ENCODE assay signal across 30 mouse cellular contexts in the genomic region with DNA sequence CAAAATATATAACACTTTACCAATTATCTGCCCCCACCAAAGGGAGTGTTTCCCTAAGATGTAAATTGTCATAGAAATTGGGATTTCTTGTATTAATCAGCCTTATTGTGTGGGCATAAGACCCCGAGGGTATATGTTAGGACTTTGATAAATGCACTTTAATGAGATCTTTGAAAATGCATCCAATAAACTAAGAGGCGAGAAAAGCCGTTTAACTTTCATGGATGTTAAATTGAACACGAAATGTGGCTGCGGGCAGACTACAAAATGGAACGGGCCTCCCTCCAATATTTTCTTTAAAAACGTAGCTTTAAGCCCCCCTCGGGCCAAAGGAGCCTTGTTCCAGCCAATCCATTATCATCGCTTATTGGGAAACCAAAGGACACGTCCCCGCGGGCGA. TPM values are rescaled to one million over a fixed set of nuclear protein-coding genes. Genes with fewer than 3 reads are reported as not detected.
DNase-seq lines count a peak whose midpoint lies in the region; ATAC-seq and TF ChIP-seq lines count a peak whose summit lies in the region.
"Had no signal": no experiment of that assay in that cellular context is flagged by ENCODE, and none has a peak within 500 bp of the region (broad histone marks: within the 10 kb centered on the region; RNA-seq: fewer than 3 reads in every experiment).

No protein-coding gene starts in this region.

- H3K9ac ChIP-seq in forebrain, embryonic 11.5 days (ENCODE audit: low read length), result no peak overlapping the region
- no peak overlapping the region for H3K9ac ChIP-seq in forebrain, embryonic 13.5 days
- H3K9ac ChIP-seq in neural tube, embryonic 13.5 days, result no peak overlapping the region
- H3K9ac ChIP-seq in midbrain, embryonic 11.5 days (ENCODE audit: low read length), result no peak overlapping the region
- H3K9ac ChIP-seq in midbrain, postnatal 0 days (replicated peaks; ENCODE audit: low read length, poor library complexity, severe bottlenecking), result no peak overlapping the region
- H3K9ac ChIP-seq: embryonic facial prominence, embryonic 12.5 days; liver, postnatal 0 days had no signal

- no peaks in the 10 kb centered on the region for H3K9me3 ChIP-seq in forebrain, embryonic 11.5 days (ENCODE audit: control insufficient read depth, low read length)
- H3K9me3 ChIP-seq in forebrain, embryonic 13.5 days (replicated peaks), result no peaks in the 10 kb centered on the region
- H3K9me3 ChIP-seq in neural tube, embryonic 13.5 days, result no peaks in the 10 kb centered on the region
- no peaks in the 10 kb centered on the region for H3K9me3 ChIP-seq in midbrain, embryonic 11.5 days (ENCODE audit: control insufficient read depth, low read length)
- no peaks in the 10 kb centered on the region for H3K9me3 ChIP-seq in midbrain, postnatal 0 days (ENCODE audit: low read length)
- H3K9me3 ChIP-seq: embryonic facial prominence, embryonic 12.5 days had no signal

- H3K4me3 ChIP-seq in forebrain, embryonic 11.5 days (ENCODE audit: low read depth, low read length), result peak overlapping the region; percentile 0; the same call in 1 of the 2 replicates
- no peak overlapping the region for H3K4me3 ChIP-seq in forebrain, embryonic 13.5 days
- peak overlapping the region; percentile 36 for H3K4me3 ChIP-seq in neural tube, embryonic 13.5 days
- H3K4me3 ChIP-seq in midbrain, embryonic 11.5 days (ENCODE audit: low read depth, low read length), result peak overlapping the region; percentile 28; the same call in 1 of the 2 replicates
- H3K4me3 ChIP-seq in midbrain, postnatal 0 days (ENCODE audit: low read depth, low read length), result peak overlapping the region; percentile 40; the same call in 1 of the 2 replicates
- H3K4me3 ChIP-seq: embryonic facial prominence, embryonic 12.5 days had no signal

- WGBS in forebrain, embryonic 11.5 days, result 2% methylated on average over 13 of the region's 13 CpGs
- 3% methylated on average over 13 of the region's 13 CpGs for WGBS in forebrain, embryonic 13.5 days
- WGBS in neural tube, embryonic 13.5 days, result 1% methylated on average over 13 of the region's 13 CpGs
- 4% methylated on average over 13 of the region's 13 CpGs for WGBS in midbrain, embryonic 11.5 days
- 3% methylated on average over 13 of the region's 13 CpGs for WGBS in midbrain, postnatal 0 days

- 0 out of 2 replicates have a peak overlapping the region, but pooled peaks have one; percentile 5 for H3K4me2 ChIP-seq in forebrain, embryonic 11.5 days (ENCODE audit: low read depth, low read length, severe bottlenecking)
- H3K4me2 ChIP-seq in forebrain, embryonic 13.5 days, result no peak overlapping the region
- H3K4me2 ChIP-seq in neural tube, embryonic 13.5 days, result 0 out of 2 replicates have a peak overlapping the region, but pooled peaks have one; percentile 57
- peak overlapping the region; percentile 50 for H3K4me2 ChIP-seq in midbrain, embryonic 11.5 days
- H3K4me2 ChIP-seq in midbrain, postnatal 0 days (ENCODE audit: low read depth, low read length, poor library complexity, severe bottlenecking), result peak overlapping the region; percentile 63; the same call in 1 of the 2 replicates
- H3K4me2 ChIP-seq: embryonic facial prominence, embryonic 12.5 days had no signal

- no peak for DNase-seq in forebrain, embryonic 11.5 days (ENCODE audit: low spot score)
- DNase-seq in neural tube, embryonic 10.5 days (ENCODE audit: extremely low spot score, low spot score), result no peak
- peak; percentile 93 for DNase-seq in midbrain, embryonic 11.5 days (ENCODE audit: low spot score, missing footprints)
- no peak for DNase-seq in midbrain, postnatal 0 days (ENCODE audit: low spot score)
- no peak for DNase-seq in urinary bladder, postnatal 14 days (ENCODE audit: low spot score)
- DNase-seq: adrenal gland, postnatal 36 days; cerebellum, adult 11 months; cerebellum, adult 9-11 months; gastrocnemius, postnatal 36 days; kidney, adult 18-20 months; liver, postnatal 0 days; right cerebral cortex, postnatal 25 days; thymus, adult 2 months; thymus, postnatal 4 days had no signal

- peaks cover 94% of the 10 kb centered on the region for H3K27me3 ChIP-seq in forebrain, embryonic 11.5 days (ENCODE audit: control insufficient read depth, insufficient read depth, low read length)
- peaks cover 96% of the 10 kb centered on the region for H3K27me3 ChIP-seq in forebrain, embryonic 13.5 days
- peaks cover 96% of the 10 kb centered on the region for H3K27me3 ChIP-seq in neural tube, embryonic 13.5 days
- peaks cover 95% of the 10 kb centered on the region for H3K27me3 ChIP-seq in midbrain, embryonic 11.5 days (ENCODE audit: control insufficient read depth, insufficient read depth, low read length)
- H3K27me3 ChIP-seq in midbrain, postnatal 0 days (ENCODE audit: insufficient read depth, low read length), result peaks cover 86% of the 10 kb centered on the region

- peaks cover 23% of the 10 kb centered on the region for H3K4me1 ChIP-seq in forebrain, embryonic 11.5 days (replicated peaks; ENCODE audit: control insufficient read depth, insufficient read depth, low read length)
- H3K4me1 ChIP-seq in forebrain, embryonic 13.5 days, result peaks cover 34% of the 10 kb centered on the region
- peaks cover 39% of the 10 kb centered on the region for H3K4me1 ChIP-seq in neural tube, embryonic 13.5 days (replicated peaks)
- peaks cover 30% of the 10 kb centered on the region for H3K4me1 ChIP-seq in midbrain, embryonic 11.5 days (ENCODE audit: control insufficient read depth, insufficient read depth, low read length)
- H3K4me1 ChIP-seq in midbrain, postnatal 0 days (ENCODE audit: insufficient read depth, low read length), result peaks cover 8% of the 10 kb centered on the region

- TF ChIP-seq CTCF in midbrain, postnatal 0 days (IDR thresholded peaks at IDR 0.05), result no peak

- ATAC-seq in forebrain, embryonic 11.5 days (replicated peaks; ENCODE audit: low FRiP score), result no peak
- ATAC-seq in forebrain, embryonic 13.5 days, result no peak
- no peak for ATAC-seq in neural tube, embryonic 13.5 days (ENCODE audit: low read depth)
- ATAC-seq in midbrain, embryonic 11.5 days (ENCODE audit: low FRiP score), result no peak
- no peak for ATAC-seq in midbrain, postnatal 0 days (ENCODE audit: low FRiP score)
- no peak for ATAC-seq in activated CD4-positive, CD25-positive, alpha-beta regulatory T cell, adult 4 months
- ATAC-seq: CD4-positive, CD25-positive, alpha-beta regulatory T cell, adult 4 months; inflammation-experienced regulatory T-cells, adult 6 months; liver, postnatal 0 days; lung, postnatal 0 days had no signal

- no peaks in the 10 kb centered on the region for H3K36me3 ChIP-seq in forebrain, embryonic 11.5 days (ENCODE audit: control insufficient read depth, insufficient read depth, low read length)
- H3K36me3 ChIP-seq in forebrain, embryonic 13.5 days (ENCODE audit: poor library complexity, severe bottlenecking), result no peaks in the 10 kb centered on the region
- no peaks in the 10 kb centered on the region for H3K36me3 ChIP-seq in neural tube, embryonic 13.5 days
- no peaks in the 10 kb centered on the region for H3K36me3 ChIP-seq in midbrain, embryonic 11.5 days (ENCODE audit: control insufficient read depth, insufficient read depth, low read length)
- no peaks in the 10 kb centered on the region for H3K36me3 ChIP-seq in midbrain, postnatal 0 days (ENCODE audit: insufficient read depth, low read length)
- H3K36me3 ChIP-seq: embryonic facial prominence, embryonic 12.5 days had no signal

- H3K27ac ChIP-seq in forebrain, embryonic 11.5 days (ENCODE audit: low read depth, low read length), result no peak overlapping the region
- no peak overlapping the region for H3K27ac ChIP-seq in forebrain, embryonic 13.5 days
- H3K27ac ChIP-seq in neural tube, embryonic 13.5 days (replicated peaks), result no peak overlapping the region
- H3K27ac ChIP-seq in midbrain, embryonic 11.5 days (ENCODE audit: low read depth, low read length), result no peak overlapping the region
- H3K27ac ChIP-seq in midbrain, postnatal 0 days (ENCODE audit: low read depth, low read length), result no peak overlapping the region
- H3K27ac ChIP-seq: embryonic facial prominence, embryonic 12.5 days; kidney, postnatal 0 days; macrophage had no signal

RNA-seq across cellular contexts. Expression of gene Nkx2-2, which starts 1.3 kb away (rescaled TPM):
- 7.1 and 7.6 TPM in 2 replicates for polyA plus RNA-seq in forebrain, embryonic 11.5 days (2014; fragmentation: Nextera tagmentation; extraction: Ambion mirVana)
- polyA plus RNA-seq in forebrain, embryonic 13.5 days (2015; fragmentation: Nextera tagmentation; extraction: Ambion mirVana), result 3.1 and 3.2 TPM in 2 replicates
- polyA plus RNA-seq in neural tube, embryonic 13.5 days (2015; fragmentation: Nextera tagmentation; extraction: Ambion mirVana), result 2.5 and 4.5 TPM in 2 replicates
- polyA plus RNA-seq in midbrain, embryonic 11.5 days (2014; fragmentation: Nextera tagmentation; extraction: Ambion mirVana), result 14.7 and 16.8 TPM in 2 replicates
- 25.8 and 34.8 TPM in 2 replicates for total RNA-seq in midbrain, postnatal 0 days (2014; rRNA removed)
- polyA plus RNA-seq in midbrain, postnatal 0 days (2015; fragmentation: Nextera tagmentation; extraction: Ambion mirVana), result 11.8 and 12.9 TPM in 2 replicates
- polyA plus RNA-seq in activated CD4-positive, CD25-positive, alpha-beta regulatory T cell, adult 4 months (2017; shearing (Covaris generic)), result not detected
- total RNA-seq: adrenal gland, adult 18-20 months; adrenal gland, postnatal 36 days; common myeloid progenitor, adult 5-6 weeks; gastrocnemius, adult 18-20 months; gastrocnemius, postnatal 36 days; heart, adult 8-10 months; heart, postnatal 25 days; liver, adult 2 months had no signal
- polyA plus RNA-seq: CD4-positive, CD25-positive, alpha-beta regulatory T cell, adult 4 months; heart, embryonic 14.5 days; inflammation-experienced regulatory T-cells, adult 6 months; kidney, postnatal 0 days; liver, adult 2 months; liver, postnatal 0 days; lung, postnatal 0 days; macrophage had no signal
